Mouse (Mus musculus) midbrain, embryonic 11.5 days (tissue): ENCODE measurements at regions not wholly inside any gene's neighbourhood (a gene's known extent, or its start where the extent isn't known, plus 50 kb on each side); places are given as distances from the start of the nearest gene placed in this dataset.
"Not testable (repeated sequence)": the region's sequence is repeated elsewhere in the genome, so short reads cannot be mapped to it uniquely, and the experiment has no call there.

Experiments
- ATAC-seq: fragments of 200-750 bp; cut with Nextera tagmentation; 2 replicates; pipeline ENCODE4 v1.8.0; 2017; ENCODE audit warnings: moderate TSS enrichment, moderate library complexity; ENCODE audit not compliant: low FRiP score
- DNase-seq: peaks from one replicate; pipeline ENCODE4 v3.0.0; 2015; ENCODE audit warnings: low spot score; ENCODE audit errors: missing footprints
- H3K27ac ChIP-seq: fragments of 300-500 bp; sonication (generic); 2 replicates; pipeline ENCODE4 v1.5.1; 2014; ENCODE audit warnings: low read depth, low read length
- H3K27me3 ChIP-seq: fragments of 300-500 bp; sonication (generic); 2 replicates; pipeline ENCODE4 v1.6.1; 2014; ENCODE audit warnings: mild to moderate bottlenecking, low read length, moderate library complexity, mixed read lengths; ENCODE audit not compliant: control insufficient read depth, insufficient read depth
- H3K36me3 ChIP-seq: fragments of 300-500 bp; sonication (generic); 2 replicates; pipeline ENCODE4 v1.6.1; 2014; ENCODE audit warnings: mild to moderate bottlenecking, low read length, moderate library complexity, mixed read lengths; ENCODE audit not compliant: control insufficient read depth, insufficient read depth
- H3K4me1 ChIP-seq: fragments of 300-500 bp; sonication (generic); 2 replicates; pipeline ENCODE4 v1.6.1; 2014; ENCODE audit warnings: low read length; ENCODE audit not compliant: control insufficient read depth, insufficient read depth
- H3K4me2 ChIP-seq: fragments of 300-500 bp; sonication (generic); 2 replicates; pipeline ENCODE4 v1.6.1; 2014; ENCODE audit warnings: mild to moderate bottlenecking, moderate library complexity
- H3K4me3 ChIP-seq: fragments of 300-500 bp; sonication (generic); 2 replicates; pipeline ENCODE4 v1.5.1; 2014; ENCODE audit warnings: low read depth, low read length
- H3K9ac ChIP-seq: fragments of 300-500 bp; sonication (generic); 2 replicates; pipeline ENCODE4 v1.6.1; 2014; ENCODE audit warnings: low read length
- H3K9me3 ChIP-seq: fragments of 300-500 bp; sonication (generic); 2 replicates; pipeline ENCODE4 v1.6.1; 2016; ENCODE audit warnings: low read length; ENCODE audit not compliant: control insufficient read depth
- WGBS: fragments of 180-500 bp; shearing (Covaris S2); extraction: QIAGEN DNeasy Blood & Tissue Kit; methylation state at CpG from one replicate; pipeline ENCODE4 v1.1.7; 2014; 5-methylcytosine and 5-hydroxymethylcytosine counted together

DNA sequence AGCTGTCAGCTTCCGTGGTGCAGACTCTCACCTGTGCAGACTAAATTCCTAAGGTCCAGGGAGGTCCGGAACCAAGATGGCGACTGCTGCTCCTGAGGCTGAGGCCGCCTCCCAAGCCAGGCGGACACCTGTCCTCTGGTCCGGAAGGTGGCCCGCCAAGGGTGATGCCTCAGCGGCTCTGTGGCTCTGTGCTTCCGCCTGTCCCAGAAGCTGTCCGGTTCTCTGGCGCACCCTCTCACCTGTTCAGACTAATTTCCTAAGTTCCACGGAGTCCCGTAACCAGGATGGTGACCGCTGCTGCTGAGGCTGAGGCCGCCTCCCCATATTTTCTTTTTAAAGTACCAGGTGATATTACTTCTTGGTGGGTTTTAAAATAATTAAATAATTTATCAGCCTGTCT, 65.4 kb upstream of the B3galnt2 start:
- not testable (repeated sequence) for H3K27ac ChIP-seq, DNase-seq, H3K4me1 ChIP-seq, H3K36me3 ChIP-seq, H3K4me3 ChIP-seq, H3K27me3 ChIP-seq, H3K4me2 ChIP-seq, H3K9ac ChIP-seq, H3K9me3 ChIP-seq
- WGBS = 87% methylated on average over 15 of the region's 15 CpGs
- peak; percentile 49; the same call in 1 of the 2 replicates for ATAC-seq

DNA sequence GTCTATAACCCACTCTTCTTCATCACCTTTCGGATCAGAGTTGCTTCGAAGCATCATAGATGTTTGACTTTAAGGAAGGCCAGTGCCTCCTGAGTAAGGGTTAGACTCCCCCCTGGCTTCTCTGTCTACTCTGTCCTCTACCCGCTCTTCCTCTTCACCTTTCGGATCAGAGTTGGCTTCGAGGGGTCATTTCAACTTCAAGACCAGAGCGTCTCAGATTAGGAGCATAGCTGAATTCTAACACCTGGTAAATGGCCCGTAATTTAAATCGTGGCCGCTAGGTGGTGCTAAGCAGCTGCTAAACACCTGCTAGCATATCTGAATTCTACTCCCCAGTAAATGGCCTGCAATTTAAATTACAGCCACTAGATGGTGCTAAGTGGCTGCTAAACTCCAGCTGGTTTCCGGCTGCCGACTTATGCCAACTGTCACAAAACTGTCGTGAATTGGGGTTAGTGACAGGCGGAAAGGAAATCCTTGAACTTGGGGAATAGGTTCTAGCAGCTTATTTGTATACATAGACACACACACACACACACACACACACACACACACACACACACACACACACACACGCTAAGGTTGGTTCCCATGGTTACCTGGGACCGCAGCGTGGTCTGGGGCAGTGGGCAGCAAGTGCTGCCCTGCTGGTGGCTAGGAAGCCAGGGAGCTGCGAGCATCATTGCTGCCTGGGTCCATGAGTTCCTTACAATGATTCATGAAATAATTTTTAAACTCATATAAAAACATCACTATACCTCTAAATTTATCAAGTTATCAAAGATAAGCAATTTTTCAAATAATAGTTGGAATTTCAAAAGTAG, 64.8 kb upstream of the B3galnt2 start:
- Histone ChIP-seq H3K4me1 (no peaks in the 10 kb centered on the region), H3K36me3 (no peaks in the 10 kb centered on the region), H3K27ac (no peak overlapping the region), H3K4me2 (peak overlapping the region; percentile 40; the same call in 1 of the 2 replicates), H3K4me3 (peak overlapping the region; percentile 33), H3K27me3 (no peaks in the 10 kb centered on the region), H3K9ac (0 out of 2 replicates have a peak overlapping the region, but pooled peaks have one; percentile 24), H3K9me3 (no peaks in the 10 kb centered on the region; the same call in 1 of the 2 replicates)
- WGBS = 25% methylated on average over 17 of the region's 17 CpGs
- ATAC-seq (peak; percentile 96), DNase-seq (peak; percentile 100)

DNA sequence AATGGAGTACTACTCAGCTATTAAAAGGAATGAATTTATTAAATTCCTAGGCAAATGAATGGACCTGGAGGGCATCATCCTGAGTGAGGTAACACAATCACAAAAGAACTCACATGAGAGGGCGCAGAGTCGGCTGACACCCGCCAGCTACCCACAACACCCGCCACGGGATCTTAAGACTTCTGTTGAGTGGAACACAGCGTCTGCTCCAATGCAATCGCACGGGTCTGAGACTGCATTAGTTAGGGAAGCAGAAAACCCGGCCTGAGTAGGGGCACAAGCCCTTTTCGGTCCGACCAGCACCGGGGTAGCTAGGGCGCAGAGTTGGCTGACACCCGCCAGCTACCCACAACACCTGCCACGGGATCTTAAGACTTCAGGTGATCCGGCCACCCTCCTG, 52.1 kb upstream of the B3galnt2 start:
- H3K9ac ChIP-seq, H3K36me3 ChIP-seq, DNase-seq, H3K9me3 ChIP-seq, H3K27me3 ChIP-seq, ATAC-seq, H3K4me1 ChIP-seq, H3K4me2 ChIP-seq, H3K4me3 ChIP-seq, H3K27ac ChIP-seq: not testable (repeated sequence)
- 91% methylated on average over 16 of the region's 16 CpGs for WGBS
